Comparison of ENCODE assay signal across 8 mouse cellular contexts in genomic region chr17:34644608-34645007, GRCm38 (mm10). TPM values are rescaled to one million over a fixed set of nuclear protein-coding genes. Genes with fewer than 3 reads are reported as not detected.
DNase-seq lines count a peak whose midpoint lies in the region; ATAC-seq lines count a peak whose summit lies in the region.

Gene Fkbpl, plus strand, starts transcription at chr17:34644764.

- H3K4me3 ChIP-seq in intestine, embryonic 14.5 days (ENCODE audit: low read depth, low read length): peak within 1 kb of the TSS; percentile 68

- intact Hi-C loops in left cerebral cortex, postnatal 14 days (cut with DNase I): no loop called here

- H3K27ac ChIP-seq in intestine, embryonic 14.5 days (ENCODE audit: low read depth): peak within 1 kb of the TSS; percentile 54

- peak; percentile 96 to 99 for DNase-seq in adrenal gland, adult (ENCODE audit: inconsistent age in 2 of 2, low spot score in 1 of 2)
- DNase-seq in embryo, embryonic 10.5 days (ENCODE audit: low spot score): peak; percentile 99
- DNase-seq in gastrocnemius, postnatal 25 days: peak; percentile 93
- peak; percentile 98 for DNase-seq in intestine, embryonic 14.5 days (ENCODE audit: low spot score)
- peak; percentile 98 for DNase-seq in left cerebral cortex, postnatal 14 days (ENCODE audit: low spot score in 2 of 2)
- DNase-seq in mesoderm, embryonic 11.5 days (ENCODE audit: low read depth, low spot score): peak; percentile 96
- DNase-seq in right cerebral cortex, postnatal 36 days (ENCODE audit: low spot score in 2 of 2): peak; percentile 95 to 98
- DNase-seq in yolk sac, embryonic 10.5 days (ENCODE audit: low spot score): peak; percentile 94

- peak; percentile 75 for ATAC-seq in intestine, embryonic 14.5 days (replicated peaks; ENCODE audit: low FRiP score, low TSS enrichment, low read depth)

- H3K9me3 ChIP-seq in intestine, embryonic 14.5 days (ENCODE audit: control insufficient read depth, low read length): no peaks in the 10 kb centered on the region

- peaks cover 25% of the 10 kb centered on the region; the same call in 1 of the 2 replicates for H3K4me1 ChIP-seq in intestine, embryonic 14.5 days (replicated peaks; ENCODE audit: control insufficient read depth, insufficient read depth, low read length)

- whole genome bisulfite sequencing in intestine, embryonic 14.5 days: 2% methylated on average over 16 of the region's 16 CpGs

- H3K4me2 ChIP-seq in intestine, embryonic 14.5 days (ENCODE audit: low read length): peak within 1 kb of the TSS; percentile 81

- H3K9ac ChIP-seq in intestine, embryonic 14.5 days (ENCODE audit: low read length): peak within 1 kb of the TSS; percentile 62

- H3K36me3 ChIP-seq in intestine, embryonic 14.5 days (ENCODE audit: control insufficient read depth, insufficient read depth, low read length): peaks cover 13% of the 10 kb centered on the region

- H3K27me3 ChIP-seq in intestine, embryonic 14.5 days (replicated peaks; ENCODE audit: control insufficient read depth, insufficient read depth, low read length): no peaks in the 10 kb centered on the region

RNA-seq across cellular contexts. Expression of gene Fkbpl, which starts in this region (rescaled TPM):
- total RNA-seq in gastrocnemius, postnatal 25 days (2021): 1 to 10 TPM; 5.9 to 7.0 TPM
- 10.8 and 13.0 TPM in 2 replicates for polyA plus RNA-seq in intestine, embryonic 14.5 days (2014; fragmentation: Nextera tagmentation; extraction: Ambion mirVana)
- total RNA-seq in left cerebral cortex, postnatal 14 days (2021): 10 to 100 TPM; 16.1 to 16.7 TPM

Comparison
In these comparisons a context has a peak if more than half of its experiments do, and no peak if none do; other contexts are left out.
1. Peak in every context shown above with its lines: DNase-seq, ATAC-seq, H3K4me3 ChIP-seq and H3K27ac ChIP-seq.